Comparison of ENCODE assay signal across 8 mouse cellular contexts in genomic region chr2:13785992-13786391, GRCm38 (mm10). TPM values are rescaled to one million over a fixed set of nuclear protein-coding genes. Genes with fewer than 3 reads are reported as not detected.
A peak's percentile ranks its signal among the peaks of the same experiment; 100 is the strongest.
DNase-seq lines count a peak whose midpoint lies in the region; ATAC-seq and TF ChIP-seq lines count a peak whose summit lies in the region.
"Not testable (repeated sequence)": the region's sequence is repeated elsewhere in the genome, so short reads cannot be mapped to it uniquely, and the experiment has no call there.
"Had no signal": no experiment of that assay in that cellular context is flagged by ENCODE, and none has a peak within 500 bp of the region (broad histone marks: within the 10 kb centered on the region; RNA-seq: fewer than 3 reads in every experiment).

No protein-coding gene starts in this region.

- not testable (repeated sequence) for H3K36me3 ChIP-seq in splenic B cell, adult 2 months (ENCODE audit: control insufficient read depth, insufficient read depth, low read length, poor library complexity, severe bottlenecking)

- TF ChIP-seq CTCF in bone marrow macrophage, adult 2 months (IDR thresholded peaks at IDR 0.05; ENCODE audit: low read depth, low read length): not testable (repeated sequence)

- not testable (repeated sequence) for H3K4me3 ChIP-seq in bone marrow macrophage, adult 2 months (ENCODE audit: insufficient read depth, low read length)

- peak overlapping the region; percentile 61 for H3K27ac ChIP-seq in bone marrow macrophage, adult 2 months (ENCODE audit: insufficient read depth, low read depth, low read length)

- H3K27me3 ChIP-seq in splenic B cell, adult 2 months (ENCODE audit: control insufficient read depth, insufficient read depth, low read length, poor library complexity, severe bottlenecking): not testable (repeated sequence)

- ATAC-seq in granulocyte monocyte progenitor cell, adult 5-6 weeks (replicated peaks; ENCODE audit: poor library complexity, severe bottlenecking): peak; percentile 38

- H3K4me1 ChIP-seq in bone marrow macrophage, adult 2 months (ENCODE audit: control insufficient read depth, insufficient read depth, low read length): peaks cover 23% of the 10 kb centered on the region

- not testable (repeated sequence) for TF ChIP-seq POLR2A in bone marrow macrophage, adult 2 months (IDR thresholded peaks at IDR 0.05; ENCODE audit: borderline replicate concordance, low read depth, low read length)

- peak; percentile 29 to 30 for DNase-seq in B cell, adult 2 months
- DNase-seq in layer of hippocampus, adult 11-12 months (ENCODE audit: low spot score): peak; percentile 14
- peak; percentile 7 for DNase-seq in left cerebral cortex, adult 11 months (ENCODE audit: low spot score)
- DNase-seq in spleen, adult 18-20 months: peak; percentile 16 to 22
- DNase-seq in splenic B cell, adult 2 months (ENCODE audit: low read depth, low spot score): peak; percentile 74

RNA-seq across cellular contexts. Expression of gene St8sia6, which starts 7.9 kb away (rescaled TPM):
- 0.56 and 0.80 TPM in 2 replicates for polyA plus RNA-seq in bone marrow macrophage, adult 2 months (2012; ENCODE audit: insufficient read depth, insufficient read length, missing spikeins)
- 0.38 and 1.9 TPM in 2 replicates for total RNA-seq in granulocyte monocyte progenitor cell, adult 5-6 weeks (2014; fragmentation: Nextera tagmentation)
- total RNA-seq in granulocyte monocyte progenitor cell, adult 5-6 weeks (2017): 1.1 and 2.8 TPM in 2 replicates
- polyA plus RNA-seq: G1E had no signal

Comparison
In these comparisons a context has a peak if more than half of its experiments do, and no peak if none do; other contexts are left out.
1. DNase-seq: peak in every context shown above with its lines; median percentile 74 in splenic B cell, adult 2 months; 30 in B cell, adult 2 months; 19 in spleen, adult 18-20 months; 14 in layer of hippocampus, adult 11-12 months; 7 in left cerebral cortex, adult 11 months.